Mouse (Mus musculus) induced T-regulatory cell, adult 2 months (primary cell): Measurements from ENCODE around the gene Ankrd28.

Source experiments
- DNase-seq: peaks from one replicate; pipeline ENCODE4 v3.0.0-alpha.2; 2012; ENCODE audit warnings: low read depth

Ankrd28 gene

DNA sequence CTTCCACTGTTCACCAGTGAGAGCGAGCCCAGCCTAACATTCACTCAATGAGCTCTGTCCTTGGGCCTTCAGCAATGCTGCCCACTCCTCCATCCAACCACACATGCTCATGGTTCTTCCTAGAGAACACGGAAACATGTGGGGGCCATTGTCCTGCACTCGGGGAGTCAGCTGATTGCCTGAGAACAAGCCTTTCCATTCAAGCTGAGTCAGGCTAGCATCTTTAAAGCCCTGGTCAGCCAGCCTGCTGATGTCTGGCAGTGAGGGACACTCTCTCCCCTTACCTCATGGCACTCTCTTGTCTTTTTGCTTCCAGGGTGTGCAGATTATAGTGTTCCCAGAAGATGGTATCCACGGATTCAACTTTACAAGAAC is 164.9 kb downstream of the Ankrd28 start:
- no peak for DNase-seq

DNA sequence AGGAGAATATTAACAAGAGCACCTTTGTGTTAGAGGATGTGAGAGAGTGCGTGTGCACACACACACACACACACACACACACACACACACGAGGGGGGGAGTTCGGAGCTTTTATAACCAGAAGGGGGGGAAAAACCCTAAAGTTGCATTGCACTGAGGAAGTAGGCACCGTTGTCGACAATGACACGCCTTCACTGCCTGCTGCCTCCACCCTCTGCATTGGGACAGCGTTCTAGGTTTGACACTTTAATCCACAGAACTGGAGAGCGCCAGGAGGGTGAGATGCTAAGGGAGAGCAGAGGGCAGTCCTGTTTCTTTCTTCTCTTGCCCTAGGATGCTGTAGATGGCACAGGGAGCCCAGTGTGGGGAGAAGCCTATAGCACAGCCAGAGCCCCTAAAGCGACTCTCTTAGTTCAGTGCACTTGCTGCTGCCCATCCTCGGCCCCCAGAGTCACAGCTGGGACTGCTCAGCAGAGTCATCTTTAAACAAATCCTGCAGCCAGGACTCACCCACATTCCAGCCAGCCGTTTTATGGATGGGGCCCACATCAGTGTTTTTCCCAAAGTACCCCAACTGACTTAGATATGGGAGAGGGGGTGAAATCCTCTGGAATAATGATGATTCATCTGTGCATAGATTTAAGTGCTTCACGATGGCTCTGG is 165.4 kb downstream of the Ankrd28 start:
- DNase-seq: peak; percentile 78

DNA sequence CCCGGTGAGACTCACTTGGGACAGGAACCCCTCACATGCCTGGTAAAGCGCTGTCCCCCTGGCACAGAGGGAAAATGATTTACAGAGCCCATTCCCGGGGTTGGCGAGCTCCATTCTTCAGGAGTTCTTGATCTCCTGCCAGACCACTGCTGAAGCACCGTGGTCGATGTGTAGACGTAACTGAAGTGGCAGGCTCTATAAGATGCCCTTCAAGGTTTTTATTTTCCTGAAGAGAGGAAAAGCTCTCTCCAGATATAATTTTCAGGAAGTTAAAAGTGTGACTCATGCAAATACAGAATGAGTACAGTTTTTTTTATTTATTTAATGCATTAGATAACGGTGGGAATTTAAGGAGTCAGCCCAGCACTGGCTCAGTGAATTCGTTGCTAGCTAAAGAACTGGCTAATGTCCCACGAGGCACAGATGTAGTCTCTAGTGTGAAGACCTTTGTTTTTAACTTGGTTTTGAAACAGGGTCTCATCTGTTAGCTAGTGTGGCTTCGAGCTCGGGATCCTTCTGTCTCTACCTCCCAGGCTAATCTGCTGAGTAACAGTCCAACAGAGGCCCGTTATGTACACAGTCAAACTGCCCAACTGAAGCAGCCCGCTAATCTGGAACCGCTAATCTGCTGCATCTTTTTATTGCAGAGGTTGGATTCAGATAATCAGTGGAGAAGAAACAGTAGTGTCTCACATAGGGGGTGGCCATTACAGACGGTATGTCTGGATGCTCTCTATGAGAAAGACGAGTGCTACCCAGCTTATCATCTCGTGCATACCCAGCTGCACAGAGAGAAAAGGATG is 166.2 kb downstream of the Ankrd28 start:
- no peak for DNase-seq

DNA sequence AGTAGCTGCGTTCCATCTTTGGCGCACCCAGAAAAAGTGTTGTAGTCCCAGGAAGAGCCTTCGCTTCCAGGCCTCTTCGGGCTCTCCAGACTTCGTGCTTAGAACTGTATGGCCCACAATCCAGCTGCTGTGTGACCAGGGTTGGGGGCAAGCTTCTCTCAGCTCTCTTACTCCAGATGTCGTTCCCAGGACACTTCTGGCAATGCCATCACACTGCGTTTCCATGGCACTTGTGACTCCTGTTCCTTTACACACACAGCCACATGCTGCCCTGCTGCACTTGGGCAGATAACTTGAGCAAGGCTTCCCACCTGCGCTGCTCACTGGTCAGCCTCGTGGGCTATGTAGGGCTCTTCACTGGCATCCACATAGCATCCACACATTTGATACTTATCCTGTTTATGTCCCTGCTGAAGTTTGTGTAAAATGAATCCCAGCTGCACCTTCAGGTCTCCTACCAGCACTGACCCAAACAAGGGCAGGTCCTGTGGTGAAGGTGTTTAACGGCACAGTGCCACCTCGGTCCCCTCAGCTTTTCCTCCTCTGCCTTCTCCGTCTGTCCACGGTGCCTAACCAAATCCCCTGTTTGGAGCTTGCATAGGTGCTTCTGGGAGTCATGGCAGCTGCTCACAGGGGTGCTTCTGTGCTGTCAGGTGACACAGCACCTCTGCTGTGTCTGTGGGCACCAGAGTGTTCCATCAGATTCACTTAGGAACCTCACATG is 166.9 kb downstream of the Ankrd28 start:
- no peak for DNase-seq

DNA sequence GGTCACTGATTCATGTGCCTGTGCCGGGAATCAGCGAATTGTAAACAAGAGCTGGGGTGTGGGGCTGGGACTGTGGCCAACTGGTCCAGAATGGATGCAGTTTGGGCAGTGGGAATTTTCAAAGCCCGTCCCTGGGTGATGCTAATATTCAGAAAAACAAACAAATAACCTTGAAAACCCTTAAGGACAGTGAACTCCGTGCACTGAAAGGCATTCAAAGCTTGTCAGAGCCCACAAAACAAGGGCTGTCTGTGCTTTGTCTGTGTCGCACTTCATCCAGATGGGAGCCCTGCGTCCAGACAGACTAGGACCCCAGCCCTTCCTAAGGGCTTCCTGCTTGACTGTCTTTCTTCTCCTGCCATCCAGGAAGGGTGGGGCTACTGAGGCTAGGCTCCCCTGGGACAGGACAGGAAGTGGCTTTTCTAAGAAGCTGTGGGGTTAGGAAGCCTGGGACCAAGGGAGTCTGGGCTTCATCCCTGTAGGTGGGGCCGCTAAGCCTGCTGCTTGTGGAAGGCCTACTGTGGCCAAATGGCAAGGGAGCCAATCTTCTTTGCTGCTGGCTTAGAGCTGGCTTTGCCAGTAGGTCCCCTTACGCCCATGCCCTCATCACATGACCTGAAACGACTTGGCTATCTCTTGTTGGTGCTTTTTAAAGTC is 167.8 kb downstream of the Ankrd28 start:
- DNase-seq: peak; percentile 60

DNA sequence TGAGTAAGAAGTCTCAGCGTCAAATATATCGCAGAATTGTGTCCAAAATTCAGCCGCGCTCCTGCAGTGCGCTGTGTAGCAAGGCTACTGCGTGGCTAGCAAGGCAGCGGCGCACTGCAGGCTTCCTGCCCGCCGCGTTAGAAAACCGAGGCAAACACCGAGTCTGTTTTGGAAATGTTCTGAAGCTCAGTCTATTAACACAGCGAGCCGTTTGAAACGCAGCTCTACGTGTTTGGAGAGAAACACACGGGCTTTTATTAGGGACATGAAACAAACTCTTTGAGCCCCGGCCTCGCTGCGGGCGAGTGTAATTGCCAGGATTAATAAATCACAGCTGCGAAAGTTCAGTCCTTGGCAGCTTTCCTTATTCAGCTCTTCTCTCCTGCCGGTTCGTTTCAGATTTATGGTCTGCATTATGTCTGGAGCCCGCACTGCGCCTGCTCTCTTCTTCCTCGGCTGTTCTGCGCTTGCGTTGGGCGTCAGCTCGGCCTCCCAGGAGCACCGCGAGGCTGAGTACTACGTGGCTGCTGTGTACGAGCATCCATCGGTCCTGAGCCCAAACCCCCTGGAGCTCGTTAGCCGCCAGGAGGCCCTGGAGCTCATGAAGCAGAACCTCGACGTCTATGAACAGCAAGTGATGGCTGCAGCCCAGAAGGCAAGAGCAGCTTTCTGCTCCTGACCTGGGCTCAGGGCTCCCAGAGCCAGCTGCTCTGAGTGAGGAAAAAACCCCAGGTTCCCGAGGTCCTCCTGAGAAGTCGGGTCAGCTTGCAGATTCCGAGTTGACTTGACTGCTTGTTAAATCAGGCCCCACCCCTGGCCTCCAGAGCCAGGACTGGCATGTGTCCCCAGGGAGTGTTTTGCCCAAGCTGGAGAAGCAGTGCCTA is 168.5 kb downstream of the Ankrd28 start:
- DNase-seq: peak; percentile 85

DNA sequence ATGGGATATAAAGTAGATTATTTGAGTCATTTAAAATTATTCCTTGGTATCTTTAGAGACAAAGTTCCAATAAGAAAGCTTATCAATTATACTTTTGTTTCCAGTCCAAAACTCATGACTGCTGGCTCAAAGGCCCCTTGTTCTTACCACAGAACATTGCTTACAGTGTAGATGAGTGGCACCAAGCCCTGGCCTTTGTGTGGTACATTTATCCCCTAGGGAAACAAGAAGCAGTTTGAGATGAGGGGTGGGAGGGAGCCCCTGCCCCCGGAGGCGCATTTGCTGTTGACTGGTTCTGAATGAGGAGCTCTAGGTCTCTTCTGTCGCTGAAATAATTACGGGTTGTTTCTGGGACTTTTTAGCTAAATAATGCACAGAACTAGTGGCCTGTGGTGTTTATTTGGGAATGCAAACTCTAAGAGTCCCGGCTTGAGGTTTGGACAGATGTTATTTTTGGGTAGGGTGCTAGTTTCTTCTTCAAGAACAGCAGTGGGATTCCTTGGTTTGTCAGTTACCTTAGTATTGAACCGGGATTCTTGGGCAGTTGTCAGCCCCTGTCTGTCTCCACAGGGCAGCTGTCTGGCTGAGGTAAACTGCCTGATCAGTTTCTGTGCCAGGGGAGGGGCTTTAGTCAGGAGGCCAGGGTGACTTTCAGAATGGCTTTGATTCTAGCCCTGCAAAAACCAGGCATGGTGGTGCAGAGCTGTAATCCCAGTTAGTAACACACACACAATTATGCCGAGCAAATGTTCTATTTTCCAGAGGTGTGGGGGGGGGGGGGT is 169.9 kb downstream of the Ankrd28 start:
- DNase-seq: peak; percentile 7

DNA sequence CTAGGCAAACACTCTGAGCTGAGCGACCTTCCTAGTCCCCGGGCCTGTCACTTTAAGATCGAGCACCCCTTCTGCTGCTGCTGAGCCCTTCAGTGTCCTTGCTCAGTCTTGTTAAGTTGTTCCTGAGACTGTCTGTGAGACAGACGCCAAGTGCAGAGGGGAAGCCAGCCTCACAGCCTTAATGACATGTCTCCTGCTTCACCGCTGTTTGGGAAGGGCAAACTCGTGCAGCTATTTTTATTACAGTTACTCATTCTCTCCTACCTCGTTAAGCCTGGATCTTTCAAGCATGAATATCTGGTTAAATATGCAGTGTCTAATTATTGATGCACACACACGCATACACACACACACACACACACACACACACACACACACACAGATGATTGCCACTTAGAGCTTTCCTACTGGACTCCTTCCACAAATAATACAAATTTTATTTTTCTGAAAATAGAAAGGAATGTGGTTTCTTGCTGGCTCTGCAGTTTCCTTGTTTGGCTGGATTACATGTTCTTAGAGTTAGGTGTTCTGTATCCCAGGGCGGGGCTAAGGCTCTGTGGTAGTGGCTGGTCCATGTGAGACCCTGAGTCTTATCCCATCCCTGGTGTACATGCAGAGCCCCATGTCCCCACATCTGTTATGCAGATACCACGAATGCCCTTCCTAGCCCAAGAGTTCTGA is 170.8 kb downstream of the Ankrd28 start:
- peak; percentile 6 for DNase-seq

DNA sequence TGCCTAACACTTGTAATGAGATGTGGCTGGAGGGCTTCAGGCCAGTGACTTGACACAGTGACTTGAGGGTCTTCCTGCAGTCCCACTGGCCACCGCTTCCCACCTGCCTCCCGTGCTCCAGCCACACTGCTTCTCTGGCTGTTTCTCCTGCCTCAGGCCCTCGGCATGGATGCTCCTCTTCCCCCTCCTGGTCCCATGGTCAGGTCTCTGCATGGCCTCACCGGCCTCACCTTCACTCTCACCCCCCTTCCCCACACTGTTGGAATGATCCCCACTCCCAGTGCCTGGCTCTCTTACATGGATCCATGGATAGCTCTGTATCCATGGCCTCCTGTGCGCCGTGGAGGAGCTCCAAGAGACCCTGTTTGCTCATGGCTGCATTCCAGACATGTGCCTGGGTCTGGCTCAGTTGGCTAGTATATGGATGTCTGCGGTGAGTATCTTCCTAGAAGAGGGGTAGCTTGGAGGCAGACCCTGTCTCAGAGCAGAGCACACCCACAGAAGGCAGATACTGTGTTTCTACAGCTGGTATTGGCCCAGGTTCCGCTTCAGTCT is 172.2 kb downstream of the Ankrd28 start:
- DNase-seq: no peak

DNA sequence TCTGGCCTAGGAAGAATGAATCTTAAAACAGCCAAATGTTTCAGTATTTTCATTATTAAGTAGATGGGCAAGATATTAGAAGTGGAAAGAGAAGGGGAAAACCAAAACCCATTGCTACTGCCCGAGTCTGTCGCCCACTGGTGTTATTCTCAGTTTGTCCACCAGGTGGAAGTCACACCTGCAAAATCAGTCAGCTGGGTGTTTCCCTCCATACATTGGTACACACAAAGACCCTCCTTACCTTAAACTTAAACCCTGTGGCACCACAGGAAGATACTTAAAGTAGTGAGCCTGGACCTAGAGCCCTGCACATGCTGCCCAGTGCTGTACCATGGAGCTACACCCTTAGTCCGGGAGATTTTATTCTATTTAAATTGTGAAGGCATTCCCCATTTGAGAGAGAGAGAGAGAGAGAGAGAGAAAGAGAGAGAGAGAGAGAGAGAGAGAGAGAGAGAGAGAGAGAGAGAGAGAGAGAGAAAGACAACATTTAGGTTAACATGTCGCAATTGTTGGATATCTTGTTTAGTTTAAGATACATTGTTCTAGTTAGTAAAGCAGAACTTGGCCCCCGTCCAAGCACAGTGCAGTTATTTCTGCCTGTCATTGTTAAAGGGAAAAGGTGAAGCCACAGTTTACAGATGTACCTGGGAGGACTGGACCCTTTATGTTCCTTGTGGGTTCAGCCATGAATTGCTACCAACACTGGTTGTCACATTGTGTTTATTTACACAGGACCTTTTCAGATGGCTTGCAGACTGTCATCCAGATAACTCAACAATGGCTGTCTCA is 173.4 kb downstream of the Ankrd28 start:
- DNase-seq: peak; percentile 85

DNA sequence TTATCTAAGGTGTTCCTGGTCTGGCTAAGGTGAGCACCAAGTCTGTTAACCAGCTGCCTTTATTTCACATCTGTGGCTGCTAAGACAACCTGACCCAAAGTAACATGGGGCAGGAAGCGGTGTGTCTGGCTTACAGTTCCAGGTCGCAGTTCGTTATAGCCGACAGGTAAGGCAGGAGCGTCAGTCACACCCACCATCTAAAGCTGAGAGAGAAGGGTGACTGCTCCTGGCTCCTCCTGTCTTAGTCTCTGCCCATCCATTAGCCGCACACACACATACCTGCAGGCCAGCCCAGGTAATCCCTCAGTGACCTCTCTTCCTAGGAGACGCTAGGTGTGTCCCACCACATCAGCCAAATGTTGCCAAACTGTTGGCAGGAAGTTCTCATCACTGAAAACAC is 174.1 kb downstream of the Ankrd28 start:
- DNase-seq: no peak

DNA sequence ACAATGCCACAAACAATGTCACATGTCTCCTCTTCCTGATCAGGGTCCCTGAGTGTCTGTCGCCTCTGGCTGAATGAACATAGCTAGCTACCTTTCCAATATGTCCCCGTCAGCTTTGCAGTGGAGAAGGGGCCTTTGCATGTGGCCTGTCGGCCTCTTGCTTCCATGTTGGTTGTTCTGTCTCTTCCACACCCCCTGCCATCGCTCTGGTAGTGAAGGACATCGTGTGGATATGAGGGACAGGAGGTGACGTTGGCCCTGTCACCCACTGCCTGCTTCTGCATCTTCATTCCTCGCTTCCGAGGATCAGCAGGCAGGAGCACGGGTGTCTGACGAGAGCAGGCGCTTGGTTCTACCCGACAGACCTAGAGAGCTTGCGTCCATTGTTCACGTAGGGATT is 175.0 kb downstream of the Ankrd28 start:
- DNase-seq: no peak

DNA sequence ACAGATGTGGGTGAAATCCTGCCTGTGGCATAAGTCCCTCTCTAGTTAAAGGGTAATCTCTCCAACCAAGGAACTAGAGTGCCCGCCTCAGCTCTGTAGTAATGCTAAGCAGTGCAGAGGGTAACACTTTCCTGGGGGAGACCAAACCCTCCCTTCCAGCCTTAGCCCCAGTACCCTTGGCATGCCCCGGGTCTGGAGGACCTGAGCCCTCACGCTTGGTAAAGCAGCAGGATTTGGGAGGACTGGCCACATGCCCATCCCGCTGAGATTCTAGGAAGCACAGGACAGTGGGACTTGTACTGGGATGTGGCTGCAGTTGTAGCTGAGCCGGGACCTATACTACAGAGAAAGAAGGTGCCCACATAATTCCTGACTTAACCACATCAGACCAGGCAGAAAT is 175.6 kb downstream of the Ankrd28 start:
- DNase-seq: no peak

DNA sequence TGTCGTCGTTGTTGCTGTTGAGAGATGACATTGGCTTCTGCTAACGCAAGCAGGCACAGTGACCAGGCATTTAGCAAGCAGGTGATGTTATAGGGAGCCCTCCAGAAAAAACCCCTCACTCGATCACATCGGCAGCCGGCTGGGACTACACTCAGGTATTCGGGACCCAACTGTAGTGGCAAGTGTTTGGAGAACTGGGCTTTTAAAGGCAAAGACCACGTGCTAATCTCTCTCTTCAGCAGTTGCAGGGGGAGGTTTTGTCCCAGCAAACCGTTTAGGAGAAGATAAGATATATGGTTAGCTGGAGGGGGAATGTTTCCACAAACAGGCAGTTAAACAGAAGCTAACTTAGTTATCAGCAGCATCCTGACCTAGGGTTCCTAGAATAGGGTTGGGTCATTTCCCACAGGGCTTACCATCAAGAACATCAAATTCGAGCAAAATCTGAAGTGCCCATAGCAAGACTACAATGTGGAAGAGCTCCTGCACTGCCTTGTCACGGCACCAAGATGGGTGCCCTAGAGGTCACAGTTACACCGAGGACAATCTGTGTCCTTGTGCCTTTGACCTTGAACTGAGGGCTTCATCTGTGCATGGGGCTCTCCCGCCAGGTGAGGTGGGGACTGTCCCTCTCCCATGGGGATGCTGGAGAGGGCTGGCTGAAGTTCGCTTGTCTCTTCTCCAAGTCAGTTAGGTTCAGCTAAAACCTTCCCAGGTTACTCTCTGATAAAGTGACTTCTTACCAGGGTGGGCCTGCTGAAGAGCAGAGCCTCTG is 177.2 kb downstream of the Ankrd28 start:
- no peak for DNase-seq

DNA sequence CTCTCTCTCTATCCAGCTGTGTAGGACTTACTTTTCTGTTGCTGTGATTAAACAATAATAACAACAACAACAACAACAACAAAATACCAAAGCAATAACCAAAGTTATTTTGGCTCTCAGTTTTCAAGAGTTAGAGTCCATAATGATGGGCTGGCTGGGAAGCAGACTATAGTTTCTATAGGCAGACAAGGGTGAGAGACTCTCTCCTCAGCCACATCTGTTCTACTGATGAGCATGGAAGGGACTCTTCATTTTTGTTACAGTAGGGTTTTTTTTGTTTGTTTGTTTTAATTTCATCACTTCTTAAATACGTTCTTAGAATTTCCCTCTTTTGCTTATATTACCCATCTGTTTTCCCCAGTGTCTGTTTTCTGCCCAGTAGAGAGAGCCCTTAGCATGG is 177.8 kb downstream of the Ankrd28 start:
- DNase-seq: no peak

DNA sequence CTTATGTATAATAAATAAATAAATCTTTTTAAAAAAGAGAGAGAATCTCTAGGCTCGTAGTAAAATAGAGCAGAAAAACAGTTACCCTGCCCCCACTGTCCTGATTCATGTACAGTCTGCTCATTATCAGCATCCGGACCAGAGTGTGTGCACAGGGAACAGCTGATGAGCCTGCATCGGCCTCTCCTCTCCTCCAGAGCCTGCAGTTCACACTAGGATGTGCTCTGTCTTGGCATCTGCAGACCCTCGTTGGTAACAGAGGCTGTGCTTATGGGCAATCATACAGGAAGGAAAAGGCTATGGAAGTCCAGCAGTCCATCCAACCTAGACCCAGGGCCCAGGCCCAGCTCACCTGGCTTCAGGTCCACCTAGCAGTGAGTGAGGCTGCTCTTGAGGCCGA is 178.3 kb downstream of the Ankrd28 start:
- no peak for DNase-seq

DNA sequence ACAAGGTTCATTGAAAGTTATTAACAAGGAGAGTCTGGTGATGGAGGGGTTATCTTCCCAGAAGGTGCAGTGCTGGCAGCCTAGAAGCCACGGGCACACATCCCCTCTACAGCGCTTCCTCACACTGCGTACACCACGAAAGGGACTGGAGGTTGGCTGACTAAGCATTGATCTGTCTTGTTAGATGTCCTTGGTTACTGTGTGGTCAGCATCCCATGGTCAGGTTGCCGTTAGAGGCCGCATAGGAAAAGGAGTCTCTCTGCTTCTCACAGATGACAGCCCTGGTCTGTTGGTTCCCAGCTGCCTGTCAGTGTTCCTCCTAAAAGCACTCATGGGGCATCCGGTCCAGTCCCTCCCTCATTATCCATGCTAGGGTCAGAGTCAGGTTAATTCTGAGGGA is 179.2 kb downstream of the Ankrd28 start:
- no peak for DNase-seq

DNA sequence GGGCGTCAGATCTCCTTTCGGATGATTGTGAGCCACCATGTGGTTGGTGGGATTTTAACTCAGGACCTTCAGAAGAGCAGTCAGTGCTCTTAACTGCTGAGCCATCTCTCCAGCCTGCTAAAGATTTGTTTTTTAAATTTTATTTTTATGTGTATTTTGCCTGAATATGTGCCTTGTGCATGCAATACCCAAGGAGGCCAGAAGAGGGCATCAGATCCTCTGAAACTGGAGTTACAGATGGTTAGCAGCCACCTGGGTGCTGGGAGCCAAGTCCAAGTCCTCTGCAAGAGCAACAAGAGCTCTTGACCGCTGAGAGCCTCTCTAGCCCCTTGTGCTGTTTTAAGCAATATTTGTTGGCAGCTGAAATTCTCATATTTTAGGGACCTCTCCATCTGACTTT is 180.1 kb downstream of the Ankrd28 start:
- DNase-seq: no peak
